Mouse (Mus musculus): ENCODE measurements around the gene Scamp2.

- TF ChIP-seq POLR2A (IDR thresholded peaks at IDR 0.05; ENCODE audit: control insufficient read depth, low read depth, low read length): no peak
- TF ChIP-seq CTCF (IDR thresholded peaks at IDR 0.05; ENCODE audit: control insufficient read depth, insufficient read depth, insufficient replicate concordance, low read depth, low read length): no peak
These were observed 41.4 kb downstream of the Scamp2 start for GRCm38 (mm10) chr9:57602098-57602497.

All from testis, adult 2 months (tissue).